Mouse (Mus musculus) kidney, adult 8-10 months (tissue): ENCODE measurements around the gene Il17c.
A peak's percentile ranks its signal among the peaks of the same experiment; 100 is the strongest.

ENCODE experiments used
- DNase-seq, 2 experiments: peaks; one replicate each; pipeline ENCODE4 v3.0.0; 2022

Il17c gene

GRCm38 (mm10) chr8:122431694-122432442 is 10.0 kb downstream of the Il17c start:
- DNase-seq, result peak; percentile 38 to 59

- DNase-seq, result peak; percentile 85 to 86
These were observed 10.8 kb downstream of the Il17c start, which contains the start of gene Cyba for GRCm38 (mm10) chr8:122432443-122433268. Gene Cyba, minus strand, starts transcription at chr8:122432930.

- DNase-seq, result no peak
These were observed 11.6 kb downstream of the Il17c start for GRCm38 (mm10) chr8:122433269-122433905.

DNA sequence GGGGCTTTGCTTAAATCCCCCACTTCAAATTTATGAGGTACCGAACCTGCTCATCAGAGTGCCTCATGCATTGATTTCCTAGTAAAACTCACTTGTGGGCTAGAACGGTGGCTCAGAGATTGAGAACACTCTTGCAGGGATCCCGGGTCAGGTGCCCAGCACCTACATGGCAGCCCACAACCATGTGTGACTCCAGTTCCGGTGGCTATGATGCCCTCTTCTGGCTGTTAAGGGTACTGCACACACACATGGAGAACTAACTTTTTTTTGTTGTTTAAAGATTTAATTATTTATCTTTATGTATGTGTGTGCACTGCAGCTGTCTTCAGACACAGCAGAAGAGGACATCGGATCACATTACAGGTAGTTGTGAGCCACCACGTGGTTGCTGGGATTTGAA is 13.6 kb downstream of the Il17c start:
- DNase-seq, result no peak

DNA sequence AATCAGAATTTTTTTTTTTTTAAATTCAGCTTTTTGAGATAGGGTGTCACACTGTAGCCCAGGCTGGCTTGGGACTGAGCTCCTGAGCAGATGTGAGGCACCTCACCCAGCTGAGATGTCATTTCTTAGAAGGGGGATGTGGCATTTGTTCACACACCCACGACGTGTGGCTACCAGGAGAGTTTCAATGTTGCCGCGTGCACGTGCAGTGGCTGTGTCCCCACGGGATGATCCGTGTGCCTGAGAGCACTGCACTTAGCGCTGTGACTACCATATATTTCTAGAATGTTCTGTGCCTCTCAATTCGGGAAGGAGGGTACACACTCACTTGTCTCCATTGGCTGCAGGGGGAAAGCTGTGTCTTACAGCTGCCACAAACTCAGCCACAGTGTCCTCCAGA is 14.3 kb downstream of the Il17c start:
- DNase-seq, result no peak

DNA sequence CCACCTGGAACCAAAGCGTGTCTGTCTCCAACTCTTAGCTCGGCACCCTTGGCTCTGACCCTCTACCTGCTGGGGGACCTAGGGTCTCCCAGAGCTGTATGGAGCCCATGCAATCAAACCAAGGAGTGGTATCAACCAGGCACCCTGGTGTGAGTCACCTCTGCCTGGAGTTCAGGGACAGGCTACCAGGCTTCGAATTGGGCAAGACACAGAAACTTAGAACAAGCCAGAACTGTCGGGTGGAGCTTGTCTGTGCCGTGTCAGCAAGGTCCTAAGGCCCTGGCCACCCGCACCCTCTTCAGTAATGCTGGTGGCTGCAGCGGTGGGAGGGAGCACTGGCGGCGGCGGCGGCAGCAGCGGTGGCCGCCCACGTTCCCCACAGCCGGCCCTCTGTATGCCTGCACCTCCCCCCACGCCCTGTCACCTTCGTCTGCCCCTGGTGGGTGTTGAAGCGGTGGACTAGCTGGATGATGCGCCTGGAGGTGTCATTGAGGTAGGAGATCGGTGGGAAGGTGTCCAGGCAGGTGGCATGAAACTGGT is 14.8 kb downstream of the Il17c start:
- DNase-seq, result no peak

GRCm38 (mm10) chr8:122437708-122438331 is 16.0 kb downstream of the Il17c start:
- no peak for DNase-seq

GRCm38 (mm10) chr8:122439336-122439735 is 17.5 kb downstream of the Il17c start:
- no peak for DNase-seq

DNA sequence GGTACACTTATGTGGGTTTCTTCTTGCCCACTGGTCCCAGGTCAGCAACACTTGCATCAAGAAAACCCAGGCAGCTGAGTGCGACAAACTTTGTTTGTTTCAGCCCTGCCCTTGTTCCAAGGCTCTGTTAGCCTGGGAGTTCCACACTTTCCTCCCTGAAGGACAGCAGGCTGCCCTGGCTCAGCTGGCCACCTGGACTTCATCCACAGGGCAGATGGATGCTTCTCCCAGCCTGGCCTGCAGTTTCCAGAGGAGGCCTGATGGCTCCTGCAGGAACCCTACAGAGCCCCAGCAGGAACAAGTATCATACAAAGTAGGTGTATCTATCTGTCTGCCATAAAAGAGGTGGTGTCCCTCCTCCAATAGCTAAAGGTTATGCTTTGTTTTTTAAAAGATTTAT is 19.5 kb downstream of the Il17c start:
- no peak for DNase-seq

GRCm38 (mm10) chr8:122442356-122442755 is 20.5 kb downstream of the Il17c start:
- peak in 1 of 2 experiments; percentile 40 for DNase-seq

DNA sequence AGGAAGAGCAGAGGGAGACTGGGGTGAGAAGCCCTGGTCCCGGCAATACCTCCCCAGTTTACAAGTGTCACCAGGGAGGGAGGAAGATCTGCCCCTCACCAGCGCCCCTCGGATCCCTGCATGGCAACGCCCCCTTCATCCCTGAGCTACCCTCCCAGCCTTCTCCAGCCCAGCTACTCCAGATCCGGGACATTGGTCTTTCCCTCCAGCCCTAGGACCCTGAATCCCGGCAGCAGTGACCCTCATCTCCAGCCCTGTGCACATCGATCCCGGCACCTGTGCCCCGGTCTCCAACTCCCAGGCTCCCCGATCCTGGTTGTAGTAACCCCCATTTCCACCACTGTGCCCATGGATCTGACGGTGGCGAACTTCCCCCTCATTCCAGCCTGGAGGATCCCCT is 21.0 kb downstream of the Il17c start:
- DNase-seq, result peak in 1 of 2 experiments; percentile 24

- peak; percentile 99 for DNase-seq
These were observed 21.6 kb downstream of the Il17c start, which contains the start of gene Mvd for GRCm38 (mm10) chr8:122443262-122444006. Gene Mvd, minus strand, starts transcription at chr8:122443422.

- peak; percentile 89 for DNase-seq
These were observed 22.4 kb downstream of the Il17c start for GRCm38 (mm10) chr8:122444058-122444748.

DNA sequence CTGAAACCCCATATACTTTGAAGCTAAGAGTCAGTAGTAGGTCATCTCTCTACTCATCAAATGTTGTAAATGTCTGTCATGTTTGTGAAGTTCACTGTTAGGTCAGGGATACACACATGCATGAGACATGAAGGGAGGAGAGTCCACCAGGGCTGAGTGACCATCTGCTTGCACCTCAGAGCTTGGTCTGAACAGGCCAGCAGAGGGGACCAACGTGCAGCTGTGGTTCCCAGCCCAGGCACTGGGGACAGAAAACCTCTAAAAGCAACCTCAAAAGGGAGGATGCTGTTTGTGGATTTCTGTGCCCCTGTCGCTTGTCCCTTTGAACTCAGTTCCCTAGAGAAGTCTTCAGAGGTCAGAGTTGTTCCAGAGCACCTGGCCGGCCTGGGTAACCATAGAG is 23.4 kb downstream of the Il17c start:
- DNase-seq, result no peak

GRCm38 (mm10) chr8:122451161-122451703 is 29.4 kb downstream of the Il17c start:
- no peak for DNase-seq

DNA sequence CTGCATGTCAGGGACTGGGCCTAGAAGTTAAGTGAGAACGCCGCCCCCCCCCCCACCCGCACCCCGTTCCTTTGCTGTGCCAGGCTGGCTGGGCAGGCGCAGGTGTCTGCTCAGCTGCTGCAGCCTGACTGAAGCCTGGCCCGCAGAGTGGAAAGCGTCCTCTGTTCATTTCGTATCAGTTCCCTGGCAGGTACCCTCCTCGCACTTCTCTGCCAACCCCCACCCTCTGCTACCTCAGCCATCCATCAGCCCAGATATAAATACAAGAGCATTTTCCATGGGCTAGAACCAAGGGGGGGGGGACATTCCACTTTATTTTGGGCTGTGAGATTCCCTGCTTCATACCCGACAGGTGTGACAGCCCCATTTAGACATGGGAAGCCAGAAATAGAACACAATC is 30.3 kb downstream of the Il17c start:
- no peak for DNase-seq

- DNase-seq, result no peak
These were observed 32.6 kb downstream of the Il17c start for GRCm38 (mm10) chr8:122454409-122454808.

DNA sequence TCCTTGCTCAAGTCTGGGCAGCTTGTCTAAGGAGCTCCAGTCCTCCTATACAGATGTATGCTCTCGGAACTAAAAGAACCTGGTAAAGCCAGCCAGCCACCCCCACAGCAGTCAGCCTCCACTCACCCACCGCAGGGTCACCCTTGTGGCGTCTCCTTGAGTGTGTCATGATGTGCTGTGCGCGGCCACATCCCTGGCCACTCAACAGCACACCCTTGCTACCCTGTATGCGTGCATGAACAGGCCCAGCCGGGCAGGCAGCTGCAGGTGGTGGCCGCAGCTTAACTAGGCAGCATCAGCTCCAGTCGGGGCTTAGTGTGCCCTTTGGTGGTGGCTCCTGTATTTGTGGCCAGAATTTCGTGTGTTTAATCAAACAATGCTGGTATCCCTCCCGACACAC is 35.4 kb downstream of the Il17c start:
- DNase-seq, result no peak

DNA sequence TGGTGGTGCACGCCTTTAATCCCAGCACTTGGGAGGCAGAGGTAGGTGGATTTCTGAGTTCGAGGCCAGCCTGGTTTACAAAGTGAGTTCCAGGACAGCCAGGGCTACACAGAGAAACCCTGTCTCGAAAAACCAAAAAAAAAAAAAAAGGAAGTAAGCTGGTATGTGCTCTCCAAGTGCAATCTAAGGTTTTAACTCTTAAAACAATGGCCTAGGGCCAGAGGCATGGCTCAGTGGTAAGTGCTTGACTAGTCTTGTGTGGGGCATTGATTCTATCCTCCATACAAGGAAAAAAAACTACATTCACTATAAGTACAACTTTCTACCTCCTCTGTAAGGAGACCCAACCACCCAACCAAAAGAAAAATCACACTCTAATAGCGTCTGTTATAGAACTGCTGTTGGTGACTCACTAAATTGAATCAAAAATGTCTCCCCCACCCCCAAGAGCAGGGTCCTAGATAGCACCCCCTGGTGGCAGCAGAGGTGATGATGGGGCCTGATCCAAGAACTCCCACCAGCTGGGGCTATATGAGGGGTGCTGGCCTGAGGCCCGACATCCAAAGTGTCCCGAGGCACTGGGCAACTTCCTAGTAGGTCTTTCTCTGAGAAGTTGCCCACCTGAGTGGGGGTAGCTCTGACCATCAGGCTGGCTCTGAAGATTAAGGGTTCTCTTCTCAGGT is 37.5 kb downstream of the Il17c start:
- DNase-seq, result no peak

DNA sequence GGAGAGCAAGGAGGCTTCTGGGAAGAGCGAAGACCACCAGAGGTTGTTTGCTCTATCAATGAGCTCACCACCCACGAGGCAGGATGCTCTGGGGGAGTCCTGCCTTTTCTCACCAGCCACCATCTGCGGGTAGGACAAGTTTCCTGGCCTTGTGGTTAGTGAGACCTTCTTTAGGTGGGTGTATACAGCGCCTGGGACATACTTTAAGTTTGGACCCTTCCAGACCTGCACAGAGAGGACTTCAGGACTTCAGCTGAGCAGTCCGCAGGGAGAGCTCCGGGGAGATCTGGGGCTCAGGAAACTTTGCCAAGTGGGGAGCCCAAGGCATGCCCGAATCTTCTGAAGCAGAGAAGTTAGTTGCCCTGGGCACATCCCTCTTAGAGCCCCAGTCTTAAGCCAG is 38.2 kb downstream of the Il17c start:
- DNase-seq, result no peak
